Mouse (Mus musculus) adrenal gland, adult 2 months (tissue): ENCODE measurements around the gene Nek5. TPM values are rescaled to one million over a fixed set of nuclear protein-coding genes. Genes with fewer than 3 reads are reported as not detected.

Source experiments
- polyA plus RNA-seq: library from polyadenylated mRNA; depleted of rRNA; stranded (reverse); fragments of >200 nt; gene quantifications from 2 replicates; pipeline ENCODE4 v1.2.3, GENCODE M21; 2012; rRNA removed
- total RNA-seq, 2 experiments: library from RNA; stranded (reverse); gene quantifications; 2 replicates each; pipeline ENCODE4 v1.2.3; 2021

The Nek5 gene
- total and polyA plus RNA-seq, 3 experiments, result 0.95 to 11.1 (median 3.1) TPM

Other genes starting within 250 kb of the Nek5 start
- not detected for gene Defb9, start 239.6 kb downstream of the Nek5 start, total RNA-seq
- not detected in 2 replicates for gene Defb9, start 239.6 kb downstream of the Nek5 start, polyA plus RNA-seq
- not detected for gene Defb11, start 218.6 kb downstream of the Nek5 start, total RNA-seq
- gene Defb11, start 218.6 kb downstream of the Nek5 start, polyA plus RNA-seq, result not detected in 2 replicates
- not detected for gene Defb15, start 192.3 kb downstream of the Nek5 start, total RNA-seq
- not detected in 2 replicates for gene Defb15, start 192.3 kb downstream of the Nek5 start, polyA plus RNA-seq
- gene Defb35, start 186.7 kb downstream of the Nek5 start, total RNA-seq, result not detected
- not detected in 2 replicates for gene Defb35, start 186.7 kb downstream of the Nek5 start, polyA plus RNA-seq
- not detected for gene Defb13, start 178.3 kb downstream of the Nek5 start, total RNA-seq
- not detected in 2 replicates for gene Defb13, start 178.3 kb downstream of the Nek5 start, polyA plus RNA-seq
- gene Fam90a1a, start 166.3 kb downstream of the Nek5 start, total RNA-seq, result not detected
- gene Fam90a1a, start 166.3 kb downstream of the Nek5 start, polyA plus RNA-seq, result not detected in 2 replicates
- not detected for gene Ccdc70, start 155.3 kb downstream of the Nek5 start, total RNA-seq
- not detected in 2 replicates for gene Ccdc70, start 155.3 kb downstream of the Nek5 start, polyA plus RNA-seq
- gene Atp7b, start 64.7 kb downstream of the Nek5 start, total RNA-seq, result 1 to 10 TPM in 1 of 2 experiments, under 1 TPM in 1; 0.81 to 1.2 TPM
- 0.08 and 0.09 TPM in 2 replicates for gene Atp7b, start 64.7 kb downstream of the Nek5 start, polyA plus RNA-seq
- gene Alg11, start 64.3 kb downstream of the Nek5 start, total RNA-seq, result 10 to 100 TPM; 36.3 to 36.7 TPM
- 0.95 and 1.3 TPM in 2 replicates for gene Alg11, start 64.3 kb downstream of the Nek5 start, polyA plus RNA-seq
- gene Nek3, start 41.4 kb upstream of the Nek5 start, total RNA-seq, result 1 to 10 TPM; 5.3 to 5.6 TPM
- gene Nek3, start 41.4 kb upstream of the Nek5 start, polyA plus RNA-seq, result 0.65 and 0.66 TPM in 2 replicates
- gene Ckap2, start 60.8 kb upstream of the Nek5 start, total RNA-seq, result 1 to 10 TPM; 1.9 to 3.1 TPM
- 0.58 and 0.78 TPM in 2 replicates for gene Ckap2, start 60.8 kb upstream of the Nek5 start, polyA plus RNA-seq
- gene Vps36, start 67.8 kb upstream of the Nek5 start, total RNA-seq, result 10 to 100 TPM; 29.9 to 36.2 TPM
- 5.2 and 5.7 TPM in 2 replicates for gene Vps36, start 67.8 kb upstream of the Nek5 start, polyA plus RNA-seq
- 1 to 10 TPM; 2.2 to 3.6 TPM for gene Thsd1, start 102.3 kb upstream of the Nek5 start, total RNA-seq
- 2.2 and 2.5 TPM in 2 replicates for gene Thsd1, start 102.3 kb upstream of the Nek5 start, polyA plus RNA-seq
- not detected for gene Tpte, start 158.4 kb upstream of the Nek5 start, total RNA-seq
- 0.04 TPM in 1 of 2 replicates, not detected in the other for gene Tpte, start 158.4 kb upstream of the Nek5 start, polyA plus RNA-seq